Mouse (Mus musculus) heart, adult 9 months (tissue): Measurements from ENCODE around the gene Gzmn.
A peak's percentile ranks its signal among the peaks of the same experiment; 100 is the strongest.
"Not testable (repeated sequence)": the region's sequence is repeated elsewhere in the genome, so short reads cannot be mapped to it uniquely, and the experiment has no call there.

ENCODE experiments used
- DNase-seq, 2 experiments: peaks; one replicate each; pipeline ENCODE4 v3.0.0; 2022; ENCODE audit warnings: low spot score in 2 of 2

Gene Gzmn

DNA sequence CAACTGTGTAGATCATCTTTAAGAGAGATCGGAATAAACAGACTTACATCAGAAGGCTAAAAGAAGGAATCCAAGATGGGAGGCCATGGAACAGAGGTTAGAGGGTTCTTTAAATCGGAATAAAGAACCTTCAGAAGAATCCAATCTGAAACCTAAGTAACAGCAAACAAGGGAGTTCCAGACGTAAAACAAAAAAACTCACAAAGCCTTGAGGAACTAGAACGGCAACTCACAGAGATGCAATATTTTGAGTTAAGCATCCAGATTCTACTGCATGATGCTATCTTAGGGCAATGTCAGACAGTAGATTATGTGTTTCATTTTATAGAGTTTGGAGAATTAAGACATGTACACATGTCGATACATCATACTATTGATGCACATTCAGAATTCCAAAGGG, at the start of gene Gzmn:
Gene Gzmn, minus strand, starts transcription at position 101 of the 400 bp plus-strand sequence.
- no peak for DNase-seq

DNA sequence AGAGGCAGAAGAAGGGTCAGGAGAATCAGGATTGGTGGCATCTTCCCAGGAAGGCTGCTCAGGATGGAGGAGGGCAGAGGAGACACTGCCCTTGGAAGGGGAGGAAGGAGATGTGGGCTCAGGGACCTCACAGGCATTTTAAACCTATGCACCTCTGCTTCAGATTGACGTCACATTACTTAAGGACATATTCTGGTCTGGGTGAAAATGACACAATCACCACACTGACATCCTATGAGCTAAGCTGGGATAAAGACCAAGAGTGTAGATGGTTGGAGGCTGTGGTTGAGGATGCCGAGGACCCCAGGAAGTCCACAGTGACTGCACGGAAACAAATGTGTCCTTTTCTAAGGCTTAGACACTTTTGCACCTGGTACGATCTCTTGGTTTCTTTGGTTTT, 36.9 kb upstream of the Gzmn start, which contains the start of gene Gzmf:
Gene Gzmf, minus strand, starts transcription at position 101 of the 400 bp plus-strand sequence.
- DNase-seq = no peak

DNA sequence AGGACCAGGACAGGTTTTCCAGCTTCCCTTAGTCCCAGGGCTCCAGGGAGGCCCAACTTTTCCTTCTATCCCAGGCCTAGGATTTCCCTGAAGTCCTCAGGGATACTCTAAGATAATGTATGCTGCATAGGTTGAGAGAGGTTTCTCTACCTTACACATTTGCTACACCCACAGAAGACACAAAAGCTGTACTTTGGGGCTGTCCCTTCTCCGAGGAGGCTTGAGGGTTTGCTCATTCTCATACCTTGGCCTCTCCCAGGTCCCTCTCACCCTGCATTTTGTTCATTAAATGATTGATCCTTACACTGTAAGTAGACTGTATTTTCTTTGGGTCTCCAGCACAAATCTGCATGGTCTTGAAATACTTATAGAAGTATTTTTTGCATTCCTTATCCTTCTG, 31.2 kb upstream of the Gzmn start:
- no peak for DNase-seq

DNA sequence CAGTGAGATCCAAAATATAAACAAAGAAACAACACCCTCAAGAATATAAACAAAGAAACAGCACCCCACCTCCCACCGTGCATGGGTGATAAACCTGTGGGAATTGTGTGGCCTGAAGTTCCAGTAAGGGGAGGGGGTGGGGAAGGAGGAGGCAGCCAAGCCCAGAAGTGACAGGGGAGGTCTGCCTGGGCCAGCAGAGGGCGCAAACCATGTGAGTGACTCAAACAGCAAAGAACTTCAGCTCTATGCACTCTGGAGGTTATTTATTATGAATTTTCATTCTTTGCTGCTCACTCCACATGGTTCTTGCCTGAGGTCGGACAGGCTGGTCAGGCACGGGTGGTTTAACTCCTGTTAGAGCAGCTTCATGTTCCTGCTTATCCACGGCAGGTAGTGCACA, 30.6 kb upstream of the Gzmn start:
- not testable (repeated sequence) for DNase-seq

DNA sequence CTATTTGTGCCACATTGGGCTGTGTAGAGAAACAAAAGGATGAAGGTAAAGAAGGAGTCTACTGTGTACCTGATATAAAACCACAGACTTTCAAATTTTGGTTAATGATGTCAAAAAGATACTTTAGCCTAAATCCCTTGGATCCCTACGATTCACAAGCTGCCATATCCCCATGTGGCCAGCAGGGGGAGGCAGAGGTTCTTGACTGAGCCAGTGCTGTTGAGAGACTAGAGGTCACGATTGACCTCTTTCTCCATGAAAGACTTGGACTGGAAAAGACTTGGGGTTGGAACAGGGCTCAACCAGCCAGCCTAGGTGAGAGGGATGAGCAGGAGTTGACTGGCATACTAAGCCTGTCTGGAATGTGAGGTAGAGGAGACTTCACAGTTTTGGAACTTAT, 29.6 kb upstream of the Gzmn start:
- DNase-seq = peak; percentile 7 to 12

DNA sequence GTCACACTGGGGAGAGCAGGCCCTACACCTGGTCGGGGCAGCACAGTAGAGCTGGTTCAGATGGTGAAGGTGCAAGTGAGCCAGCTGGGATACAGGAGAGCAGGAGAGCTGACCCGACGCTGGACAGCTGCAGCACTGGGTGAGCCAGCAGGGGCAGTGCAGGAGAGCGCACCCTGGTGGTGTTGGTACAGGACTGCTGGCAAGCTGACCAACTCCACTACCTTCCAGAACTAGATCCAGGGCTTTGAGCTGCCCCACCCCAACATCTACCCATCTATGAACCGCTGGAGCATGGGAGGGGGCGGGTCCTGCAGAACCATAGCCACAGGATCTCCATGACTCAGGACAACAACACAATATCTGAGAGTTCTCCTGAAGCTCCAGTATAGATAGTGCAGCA, 12.5 kb upstream of the Gzmn start:
- no peak for DNase-seq

DNA sequence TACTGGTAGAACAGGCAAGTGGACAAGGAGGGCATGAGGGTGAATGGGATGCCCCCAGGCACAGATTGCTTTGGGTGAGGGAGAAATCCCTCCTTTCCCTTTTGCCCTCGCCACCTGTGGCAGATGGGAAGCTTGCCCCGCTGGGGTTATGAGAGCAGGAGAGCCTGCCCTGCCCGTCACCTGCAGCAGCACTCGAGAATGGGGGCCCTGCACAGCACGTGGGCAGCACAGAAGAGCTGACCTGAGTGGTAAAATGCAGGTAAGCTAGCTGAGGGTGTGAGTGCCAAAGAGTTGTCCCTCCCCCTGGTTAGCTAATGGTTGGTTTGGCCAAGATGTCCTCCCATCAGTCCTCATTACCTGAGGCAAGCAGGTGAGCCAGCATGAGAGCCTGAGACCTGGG, 12.1 kb upstream of the Gzmn start:
- no peak for DNase-seq

DNA sequence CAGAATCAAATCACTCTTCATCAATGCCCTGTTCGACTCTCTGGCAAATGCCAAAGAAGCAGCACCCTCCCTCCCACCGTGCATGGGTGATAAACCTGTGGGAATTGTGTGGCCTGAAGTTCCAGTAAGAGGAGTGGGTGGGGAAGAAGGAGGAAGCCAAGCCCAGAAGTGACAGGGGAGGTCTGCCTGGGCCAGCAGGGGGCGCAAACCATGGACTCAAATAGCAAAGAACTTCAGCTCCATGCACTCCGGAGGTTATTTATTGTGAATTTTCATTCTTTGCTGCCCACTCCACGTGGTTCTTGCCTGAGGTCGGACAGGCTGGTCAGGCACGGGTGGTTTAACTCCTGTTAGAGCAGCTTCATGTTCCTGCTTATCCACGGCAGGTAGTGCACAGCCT, 3.3 kb upstream of the Gzmn start:
- not testable (repeated sequence) for DNase-seq

DNA sequence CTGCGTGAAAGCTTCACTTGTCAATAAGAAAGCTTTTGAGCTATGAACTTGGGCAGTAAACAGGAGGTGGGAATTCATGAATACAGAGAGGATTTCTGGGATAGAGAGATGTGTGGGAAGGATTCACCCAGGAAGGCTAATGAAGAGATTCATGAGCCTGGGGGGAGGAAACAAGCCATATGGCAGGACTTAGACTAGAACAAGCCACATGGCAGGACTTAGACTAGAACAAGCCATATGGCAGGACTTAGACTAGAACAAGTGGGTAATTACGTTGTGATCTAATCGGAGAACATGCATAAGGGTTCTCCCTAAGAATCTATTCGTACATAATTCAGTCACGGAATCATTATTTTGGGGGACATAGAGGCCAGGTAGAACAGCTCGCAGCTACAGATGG, 1.0 kb downstream of the Gzmn start:
- DNase-seq = no peak

DNA sequence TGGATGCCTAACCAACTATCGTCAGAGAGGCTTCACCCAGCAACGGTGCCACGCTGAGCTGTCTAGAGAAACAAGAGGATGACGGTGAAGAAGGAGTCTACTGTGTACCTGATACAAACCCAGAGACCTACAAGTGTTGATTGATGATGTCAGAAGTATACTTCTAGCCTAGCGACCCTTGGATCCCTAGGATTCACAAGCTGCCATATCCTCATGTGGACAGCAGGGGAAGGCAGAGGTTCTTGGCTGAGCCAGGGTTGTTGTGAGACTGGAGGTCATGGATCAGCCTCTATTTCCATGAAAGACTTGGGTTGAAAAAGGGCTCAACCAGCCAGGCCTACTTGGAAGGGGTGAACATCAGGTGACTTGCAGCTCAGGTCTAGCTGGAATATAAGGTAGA, 1.7 kb downstream of the Gzmn start:
- DNase-seq = no peak

DNA sequence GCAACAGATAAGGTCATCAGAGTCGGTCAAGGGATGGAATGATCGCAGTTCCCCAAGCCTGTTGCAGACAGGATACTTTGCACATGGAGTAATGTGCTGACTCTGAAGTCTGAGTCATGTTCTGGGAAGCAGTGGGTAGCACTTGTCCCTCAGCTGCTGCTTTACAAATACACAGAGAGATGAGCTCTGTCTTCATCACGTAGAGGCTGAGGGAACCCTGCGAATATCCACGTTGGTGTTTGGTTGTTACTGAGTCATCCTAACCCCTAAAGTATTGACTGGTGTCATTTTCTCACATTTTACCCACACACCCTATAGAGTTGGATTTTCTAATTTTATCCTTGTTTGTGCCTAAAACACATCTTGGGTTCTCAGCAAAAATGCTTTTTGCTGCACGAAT, 6.4 kb downstream of the Gzmn start:
- peak; percentile 1 to 6 for DNase-seq

DNA sequence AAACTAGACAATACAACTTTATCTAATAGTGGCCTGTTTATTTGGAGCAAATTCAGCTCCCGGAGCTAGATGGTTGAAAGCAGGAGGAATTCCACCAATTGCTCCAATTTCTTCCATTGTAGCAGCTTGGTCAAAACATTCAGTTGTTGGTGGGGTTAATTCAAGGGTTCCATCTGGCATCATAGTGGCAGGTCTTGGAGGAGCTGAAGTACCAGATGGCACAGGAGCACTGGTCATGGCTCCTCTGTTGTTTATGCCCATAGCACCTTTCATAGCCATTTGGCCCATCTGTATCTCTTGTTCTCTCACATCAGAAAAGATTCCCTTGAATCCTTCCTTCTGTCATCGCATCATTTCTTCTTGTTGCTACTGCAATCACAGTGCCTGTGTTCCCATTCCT, 12.3 kb downstream of the Gzmn start:
- DNase-seq = no peak

DNA sequence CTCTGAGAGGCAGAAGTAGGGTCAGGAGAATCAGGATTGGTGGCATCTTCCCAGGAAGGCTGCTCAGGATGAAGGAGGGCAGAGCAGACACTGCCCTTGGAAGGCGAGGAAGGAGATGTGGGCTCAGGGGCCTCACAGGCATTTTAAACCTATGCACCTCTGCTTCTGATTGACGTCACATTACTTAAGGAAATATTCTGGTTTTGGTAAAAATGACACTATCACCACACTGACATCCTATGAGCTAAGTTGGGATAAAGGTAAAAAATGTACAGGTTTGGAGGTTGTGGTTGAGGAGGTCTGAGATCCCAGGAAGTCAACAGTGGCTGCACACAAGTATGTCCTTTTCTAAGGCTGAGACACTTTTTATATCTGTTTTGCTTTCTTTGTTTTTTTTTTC, 14.9 kb downstream of the Gzmn start, which contains the start of gene Gzmg:
Gene Gzmg, minus strand, starts transcription at position 101 of the 400 bp plus-strand sequence.
- DNase-seq = not testable (repeated sequence)

DNA sequence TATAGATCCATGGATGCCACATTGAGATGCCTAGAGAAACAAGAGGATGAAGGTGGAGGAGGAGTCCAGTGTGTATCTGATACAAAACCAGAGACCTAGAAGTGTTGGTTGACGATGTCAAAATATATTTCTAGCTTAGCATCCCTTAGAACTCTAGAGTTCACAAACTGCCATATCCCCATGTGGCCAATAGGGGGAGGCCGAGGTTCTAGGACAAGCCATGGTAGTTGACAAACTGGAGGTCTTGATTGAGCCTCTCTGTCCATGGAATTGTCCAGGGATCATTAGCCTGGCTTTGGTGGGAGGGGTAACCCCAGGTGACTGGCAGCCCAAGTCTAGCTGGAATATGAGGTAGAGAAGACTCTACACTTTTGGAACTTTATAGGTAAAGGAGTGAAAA, 19.1 kb downstream of the Gzmn start:
- DNase-seq = no peak

DNA sequence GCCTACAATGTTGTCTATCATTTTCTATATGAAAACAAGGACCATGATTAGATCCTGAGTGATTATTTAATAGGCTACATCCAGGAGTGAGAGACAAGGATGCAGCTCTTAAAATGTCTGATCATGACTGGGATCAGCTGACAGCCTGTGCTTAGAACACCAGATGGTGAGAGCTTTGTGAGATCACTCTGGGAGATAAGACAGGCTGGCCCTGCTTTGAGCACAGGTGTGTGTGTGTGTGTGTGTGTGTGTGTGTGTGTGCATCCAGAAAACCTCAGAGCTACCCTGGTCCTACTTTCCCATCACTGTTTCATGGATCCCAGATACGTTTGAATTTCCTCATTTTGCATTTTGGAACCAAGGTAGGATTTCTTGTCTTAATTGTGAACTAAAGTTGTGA, 40.7 kb downstream of the Gzmn start:
- not testable (repeated sequence) for DNase-seq

DNA sequence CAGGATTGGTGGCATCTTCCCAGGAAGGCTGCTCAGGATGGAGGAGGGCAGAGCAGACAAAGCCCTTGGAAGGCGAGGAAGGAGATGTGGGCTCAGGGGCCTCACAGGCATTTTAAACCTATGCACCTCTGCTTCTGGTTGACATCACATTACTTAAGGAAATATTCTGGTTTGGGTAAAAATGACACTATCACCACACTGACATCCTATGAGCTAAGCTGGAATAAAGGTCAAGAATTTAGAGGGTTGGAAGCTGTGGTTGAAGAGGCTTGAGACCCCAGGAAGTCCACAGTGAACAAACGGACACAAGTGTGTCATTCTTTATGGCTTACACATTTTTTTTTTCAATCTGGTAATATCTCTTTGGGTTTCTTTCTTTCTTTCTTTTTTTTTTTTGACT, 41.9 kb downstream of the Gzmn start, which contains the start of gene Gzmd:
Gene Gzmd, minus strand, starts transcription at position 101 of the 400 bp plus-strand sequence.
- DNase-seq = not testable (repeated sequence)

DNA sequence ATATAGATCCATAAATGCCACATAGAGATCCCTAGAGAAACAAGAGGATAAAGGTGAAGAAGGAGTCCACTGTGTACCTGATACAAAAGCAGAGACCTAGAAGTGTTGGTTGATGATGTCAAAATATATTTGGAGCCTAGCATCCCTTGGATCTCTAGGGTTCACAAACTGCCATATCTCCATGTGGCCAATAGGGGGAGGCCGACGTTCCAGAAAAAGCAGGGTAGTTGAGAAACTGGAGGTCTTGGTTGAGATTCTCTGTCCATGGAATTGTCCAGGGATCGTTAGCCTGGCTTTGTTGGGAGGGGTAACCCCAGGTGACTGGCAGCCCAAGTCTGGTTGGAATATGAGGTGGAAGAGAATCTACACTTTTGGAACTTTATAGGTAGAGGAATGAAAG, 46.1 kb downstream of the Gzmn start:
- no peak for DNase-seq

DNA sequence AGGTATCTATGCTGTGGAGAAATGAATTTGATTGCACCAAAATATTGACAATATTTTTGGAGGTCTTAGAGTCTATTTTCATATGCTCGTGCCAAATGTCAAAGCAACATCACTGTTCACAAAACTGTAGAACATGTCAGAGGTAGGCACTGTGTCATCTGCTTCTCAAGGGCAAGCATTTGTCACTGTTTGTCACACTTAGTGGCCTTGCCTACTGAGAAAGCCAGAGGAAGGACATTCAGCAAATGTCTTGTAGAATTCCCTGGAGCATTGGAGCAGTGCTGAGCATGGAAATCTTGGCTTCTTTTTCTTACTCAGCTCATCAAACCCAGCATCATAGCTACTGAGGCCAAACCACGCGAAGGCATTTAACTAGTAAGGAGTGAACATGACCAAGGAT, 50.9 kb downstream of the Gzmn start:
- DNase-seq = no peak

DNA sequence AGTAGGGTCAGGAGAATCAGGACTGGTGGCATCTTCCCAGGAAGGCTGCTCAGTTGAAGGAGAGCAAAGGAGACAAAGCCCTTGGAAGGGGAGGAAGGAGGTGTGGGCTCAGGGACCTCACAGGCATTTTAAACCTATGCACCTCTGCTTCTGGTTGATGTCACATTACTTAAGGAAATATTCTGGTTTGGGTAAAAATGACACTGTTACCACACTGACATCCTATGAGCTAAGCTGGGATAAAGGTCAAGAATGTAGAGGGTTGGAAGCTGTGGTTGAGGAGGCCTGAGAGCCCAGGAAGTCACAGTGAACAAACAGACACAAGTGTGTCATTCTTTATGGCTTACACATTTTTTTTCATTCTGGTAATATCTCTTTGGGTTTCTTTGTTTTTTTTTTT, 53.9 kb downstream of the Gzmn start, which contains the start of gene Gzme:
Gene Gzme, minus strand, starts transcription at position 101 of the 400 bp plus-strand sequence.
- no peak for DNase-seq
